Mouse (Mus musculus) cerebellum, adult 2 months (tissue): ENCODE measurements around the gene Cnn3. TPM values are rescaled to one million over a fixed set of nuclear protein-coding genes. Genes with fewer than 3 reads are reported as not detected.

Source experiments
- DNase-seq, 2 experiments: peaks; one replicate each; pipeline ENCODE4 v3.0.0; 2021
- H3K27ac ChIP-seq: fragments of 200-500 bp; 2 replicates; pipeline ENCODE4 v1.5.1; 2012; ENCODE audit warnings: low read length, control low read depth, inconsistent platforms; ENCODE audit not compliant: insufficient read depth
- H3K27me3 ChIP-seq: fragments of 200-500 bp; 2 replicates; pipeline ENCODE4 v1.6.1; 2012; ENCODE audit warnings: inconsistent platforms, mild to moderate bottlenecking, low read length, moderate library complexity; ENCODE audit not compliant: control insufficient read depth, insufficient read depth
- H3K4me1 ChIP-seq: fragments of 200-500 bp; 2 replicates; pipeline ENCODE4 v1.6.1; 2011; ENCODE audit warnings: low read length; ENCODE audit not compliant: control insufficient read depth, insufficient read depth
- H3K4me3 ChIP-seq: fragments of 200-500 bp; replicated peaks from 2 replicates; pipeline ENCODE3; 2011; ENCODE audit warnings: mild to moderate bottlenecking, low read depth, low read length, control low read depth; ENCODE audit not compliant: insufficient read depth
- CTCF ChIP-seq: fragments of 200-500 bp; IDR thresholded peaks from 2 replicates; pipeline ENCODE4 v1.5.1; 2011; ENCODE audit warnings: low read depth, mild to moderate bottlenecking, control low read depth, low read length, moderate library complexity, borderline replicate concordance; ENCODE audit not compliant: insufficient read depth
- POLR2A ChIP-seq: fragments of 200-500 bp; IDR thresholded peaks from 2 replicates; pipeline ENCODE4 v1.6.1; 2011; ENCODE audit warnings: low read length, control low read depth, borderline replicate concordance; ENCODE audit not compliant: insufficient read depth
- WGBS: fragments of 180-500 bp; shearing (Covaris S2); methylation state at CpG from one replicate; pipeline ENCODE4 v1.1.7; 2018; 5-methylcytosine and 5-hydroxymethylcytosine counted together
- polyA plus RNA-seq: library from polyadenylated mRNA; depleted of rRNA; stranded (reverse); fragments of >200 nt; gene quantifications from 2 replicates; pipeline ENCODE4 v1.2.3, GENCODE M21; 2012

Gene Cnn3
- polyA plus RNA-seq, 1 experiment: 170 TPM

DNA sequence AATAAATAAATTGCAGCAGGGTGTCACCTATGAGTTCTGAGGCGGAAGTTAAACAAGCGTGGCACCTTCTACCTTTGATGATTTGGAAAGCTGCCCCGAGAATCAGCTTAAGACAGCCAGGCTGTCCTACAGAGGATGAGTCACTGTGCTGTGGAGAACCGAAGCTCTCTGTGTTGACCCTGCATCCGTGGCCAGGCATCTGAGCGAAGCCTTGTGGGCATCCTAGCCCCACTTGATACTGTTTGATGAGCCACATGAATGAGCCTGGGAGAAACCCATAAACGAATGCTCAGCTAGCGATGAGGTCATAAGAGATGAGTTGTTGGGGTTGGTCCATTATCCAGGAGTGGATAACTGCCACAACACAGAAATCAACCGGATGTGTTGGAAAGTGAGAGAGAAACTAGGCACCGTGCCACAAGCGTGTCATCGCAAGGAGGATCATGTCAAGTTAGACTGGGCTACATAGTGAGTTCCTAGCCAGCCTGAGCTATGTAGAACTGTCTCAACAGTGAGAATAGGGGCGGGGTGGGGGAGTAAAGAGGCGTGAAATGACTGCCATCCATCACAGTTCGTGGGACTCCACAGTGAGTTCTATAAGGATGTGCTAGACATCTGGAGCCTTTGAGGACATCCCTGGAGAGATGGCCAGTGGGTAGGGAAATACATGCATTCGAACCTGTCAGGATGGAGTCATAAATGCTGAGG is 30.6 kb upstream of the Cnn3 start:
- TF ChIP-seq CTCF (no peak), POLR2A (no peak)
- Histone ChIP-seq H3K4me3 (no peak overlapping the region), H3K27ac (no peak overlapping the region), H3K27me3 (no peaks in the 10 kb centered on the region), H3K4me1 (no peaks in the 10 kb centered on the region)
- DNase-seq: no peak
- 46% methylated on average over 16 of the region's 16 CpGs for WGBS

DNA sequence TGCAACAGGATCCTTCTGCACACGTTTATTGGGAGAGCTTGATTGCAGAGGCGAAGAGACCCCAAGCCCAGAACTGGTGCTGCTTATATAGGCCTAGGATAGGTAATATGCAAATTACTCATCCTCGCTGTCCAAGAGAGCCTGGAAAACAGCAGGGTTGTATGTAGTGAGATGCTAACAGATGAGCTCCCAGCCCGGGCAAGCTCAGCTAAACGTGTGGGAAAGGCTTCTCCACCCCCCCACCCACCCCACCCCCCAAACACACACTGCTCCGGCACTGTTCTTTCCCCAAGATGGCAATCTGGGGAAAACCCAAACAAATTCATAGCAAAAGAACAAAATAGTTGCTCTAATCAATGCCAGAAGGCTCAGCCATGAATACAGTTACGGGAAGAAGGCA is 29.7 kb upstream of the Cnn3 start:
- TF ChIP-seq POLR2A: no peak
- TF ChIP-seq CTCF: no peak
- WGBS: 61% methylated on average over 7 of the region's 7 CpGs

DNA sequence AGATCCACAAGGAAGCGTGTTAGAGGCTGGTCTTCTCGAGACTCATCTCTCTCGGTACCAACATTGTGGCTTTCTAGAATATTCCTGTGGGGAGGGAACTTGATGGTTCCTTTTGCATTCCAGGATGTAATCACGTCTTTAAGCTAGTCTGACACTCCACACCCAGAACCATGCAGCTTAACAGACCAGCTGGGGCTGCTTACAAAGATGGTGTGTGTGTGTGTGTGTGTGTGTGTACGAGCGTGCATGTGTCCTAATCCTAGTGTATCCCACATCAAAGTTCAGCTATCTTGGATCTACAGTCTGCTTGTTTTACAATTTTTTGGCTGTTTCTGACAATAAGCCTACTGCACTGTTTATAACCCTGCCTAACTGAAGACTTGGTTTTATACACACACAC is 29.3 kb upstream of the Cnn3 start:
- 82% methylated on average over 6 of the region's 6 CpGs for whole genome bisulfite sequencing
- no peak for DNase-seq
- no peak overlapping the region for H3K27ac ChIP-seq
- TF ChIP-seq CTCF: no peak
- TF ChIP-seq POLR2A: no peak
- H3K27me3 ChIP-seq: no peaks in the 10 kb centered on the region
- H3K4me1 ChIP-seq: no peaks in the 10 kb centered on the region
- H3K4me3 ChIP-seq: no peak overlapping the region

More for the DNA sequence above, 29.7 kb upstream of the Cnn3 start:
- no peak for DNase-seq
- H3K27me3 ChIP-seq: no peaks in the 10 kb centered on the region
- no peaks in the 10 kb centered on the region for H3K4me1 ChIP-seq
- no peak overlapping the region for H3K4me3 ChIP-seq
- no peak overlapping the region for H3K27ac ChIP-seq

DNA sequence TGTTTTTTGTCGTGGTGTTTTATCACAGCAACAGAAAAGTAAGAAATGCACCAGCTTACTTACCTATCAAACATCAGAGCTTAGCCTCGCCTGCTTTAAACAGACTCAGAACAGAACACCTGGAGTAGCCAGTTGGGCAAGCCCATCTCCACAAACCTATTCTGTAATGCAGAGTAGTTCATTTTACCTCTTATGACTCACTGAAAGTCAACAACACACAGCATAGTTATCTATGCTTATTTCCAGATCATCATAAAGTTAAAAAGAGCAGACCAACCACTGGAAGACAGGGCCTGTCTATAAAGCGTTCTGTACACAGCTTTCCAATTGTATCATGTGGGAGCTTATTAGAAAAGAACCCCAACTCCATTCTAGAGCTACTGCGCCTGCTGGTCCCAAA is 24.9 kb upstream of the Cnn3 start:
- Histone ChIP-seq H3K27me3 (no peaks in the 10 kb centered on the region), H3K4me1 (no peaks in the 10 kb centered on the region), H3K4me3 (no peak overlapping the region), H3K27ac (no peak overlapping the region)
- no peak for DNase-seq
- 84% methylated on average over 4 of the region's 4 CpGs for WGBS
- TF ChIP-seq CTCF: no peak
- no peak for TF ChIP-seq POLR2A

DNA sequence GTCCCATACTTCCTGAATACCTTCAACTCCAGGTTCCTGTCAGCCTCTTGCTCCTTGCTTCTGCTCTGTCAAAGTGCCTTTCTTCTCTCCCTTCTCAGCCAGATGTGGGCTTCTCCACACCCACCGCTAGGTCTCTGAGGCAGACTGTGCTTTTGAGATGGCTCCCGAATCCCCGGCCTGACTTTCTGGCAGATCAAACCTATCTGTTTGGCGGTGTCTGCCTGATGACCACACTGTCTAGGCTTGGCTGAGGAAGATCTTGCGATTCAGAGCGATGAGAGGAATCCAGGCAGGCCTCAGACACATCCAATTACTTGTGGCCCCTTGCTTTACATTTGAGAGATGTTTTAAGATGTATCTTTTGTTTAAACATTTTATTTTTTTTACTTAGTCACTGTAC is 24.2 kb upstream of the Cnn3 start:
- 78% methylated on average over 6 of the region's 6 CpGs for WGBS
- H3K4me3 ChIP-seq: no peak overlapping the region
- no peaks in the 10 kb centered on the region for H3K4me1 ChIP-seq
- TF ChIP-seq POLR2A (no peak), CTCF (no peak)
- no peak overlapping the region for H3K27ac ChIP-seq
- H3K27me3 ChIP-seq: no peaks in the 10 kb centered on the region
- no peak for DNase-seq

DNA sequence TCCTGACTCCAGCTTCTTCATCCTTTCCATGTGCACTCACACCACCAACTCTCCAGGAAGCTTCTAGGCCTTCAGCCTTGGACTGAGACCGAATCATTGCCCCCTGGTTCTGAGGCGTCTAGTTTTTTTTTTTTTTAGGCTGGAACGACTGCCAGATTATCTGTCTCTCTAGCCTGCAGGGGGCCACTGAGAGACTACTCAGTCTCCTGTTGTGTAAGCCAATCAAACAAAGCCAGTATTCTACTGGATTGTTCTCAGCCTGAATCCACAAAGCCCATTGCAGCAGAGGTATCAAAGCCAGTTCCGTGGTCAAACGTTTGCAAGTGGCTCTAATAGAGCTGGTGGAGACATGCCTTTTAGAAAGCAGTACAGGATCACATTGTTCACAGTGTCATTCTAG is 22.8 kb upstream of the Cnn3 start:
- WGBS: 19% methylated on average over 5 of the region's 5 CpGs
- TF ChIP-seq CTCF: no peak
- no peak for TF ChIP-seq POLR2A
- no peak overlapping the region for H3K27ac ChIP-seq

DNA sequence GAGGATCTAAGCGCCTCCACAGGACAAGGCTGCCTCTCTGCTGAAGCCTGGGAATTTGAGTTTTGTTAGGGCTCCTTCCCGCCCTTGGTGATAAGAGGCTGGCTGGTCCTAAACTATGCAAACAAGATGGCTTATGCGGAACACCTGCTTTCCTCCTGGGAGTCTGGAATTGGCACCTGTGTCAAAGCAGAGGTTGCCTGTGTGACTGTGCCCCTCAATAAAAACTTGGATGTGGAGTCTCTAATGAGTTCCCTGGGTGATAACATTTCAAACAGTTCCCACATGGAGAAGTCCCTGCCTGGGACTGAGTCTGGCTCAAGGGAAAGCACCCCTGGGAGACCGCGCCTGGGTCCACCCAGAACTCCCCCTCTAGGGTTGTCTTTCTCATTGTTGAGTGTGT is 21.2 kb upstream of the Cnn3 start:
- no peaks in the 10 kb centered on the region for H3K27me3 ChIP-seq
- H3K4me3 ChIP-seq: no peak overlapping the region
- H3K27ac ChIP-seq: no peak overlapping the region
- DNase-seq: no peak
- TF ChIP-seq CTCF (no peak), POLR2A (no peak)
- H3K4me1 ChIP-seq: no peaks in the 10 kb centered on the region
- 89% methylated on average over 5 of the region's 5 CpGs for WGBS

More for the DNA sequence above, 22.8 kb upstream of the Cnn3 start:
- H3K4me1 ChIP-seq: no peaks in the 10 kb centered on the region
- no peak for DNase-seq
- no peak overlapping the region for H3K4me3 ChIP-seq
- no peaks in the 10 kb centered on the region for H3K27me3 ChIP-seq

DNA sequence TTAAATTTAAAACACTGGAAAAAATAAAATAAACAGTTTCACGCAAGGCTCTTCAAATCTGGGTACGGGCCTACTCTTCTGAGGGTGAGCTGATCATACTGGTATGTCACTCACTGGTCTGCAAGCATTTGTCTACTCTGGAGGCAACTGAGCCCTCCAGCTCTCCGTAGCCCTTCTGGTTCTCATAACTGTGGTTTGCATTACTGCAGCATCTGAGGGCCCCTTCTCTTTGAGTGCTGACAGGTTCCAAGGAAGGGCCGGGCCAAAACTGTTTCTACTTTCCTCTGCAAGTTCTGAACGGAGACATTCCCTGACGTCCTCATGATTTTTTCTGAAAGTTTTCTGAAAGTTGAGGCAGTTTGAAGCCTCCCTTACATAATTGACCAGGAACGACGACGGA is 18.9 kb upstream of the Cnn3 start:
- no peak for TF ChIP-seq CTCF
- TF ChIP-seq POLR2A: no peak
- whole genome bisulfite sequencing: 87% methylated on average over 9 of the region's 9 CpGs
- Histone ChIP-seq H3K4me3 (no peak overlapping the region), H3K27me3 (no peaks in the 10 kb centered on the region; the same call in 1 of the 2 replicates), H3K27ac (no peak overlapping the region), H3K4me1 (no peaks in the 10 kb centered on the region)
- no peak for DNase-seq

DNA sequence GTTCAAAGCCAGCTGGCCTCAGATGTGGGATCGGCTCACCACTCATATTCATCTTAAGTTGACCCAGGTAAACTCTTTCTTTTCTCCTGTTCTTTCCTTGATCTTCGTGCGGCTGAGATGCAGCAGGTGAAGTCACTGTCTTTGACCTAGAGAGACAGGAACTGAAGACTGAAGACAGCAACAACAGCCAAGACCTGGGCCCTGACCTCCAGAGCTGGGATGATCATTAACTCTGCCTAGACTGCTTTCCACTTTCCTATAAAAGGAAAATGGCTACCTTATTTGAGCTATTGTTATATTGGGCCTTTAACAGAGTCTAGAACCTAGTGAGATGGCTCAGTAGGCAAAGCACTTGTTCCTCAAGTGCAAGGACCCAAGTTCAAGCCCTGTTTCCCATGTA is 17.9 kb upstream of the Cnn3 start:
- TF ChIP-seq POLR2A (no peak), CTCF (no peak)
- H3K4me1 ChIP-seq: no peaks in the 10 kb centered on the region
- DNase-seq: no peak
- no peak overlapping the region for H3K4me3 ChIP-seq
- 93% methylated on average over 3 of the region's 3 CpGs for WGBS
- no peaks in the 10 kb centered on the region; the same call in 1 of the 2 replicates for H3K27me3 ChIP-seq
- H3K27ac ChIP-seq: no peak overlapping the region
